Mouse (Mus musculus): ENCODE measurements at regions not wholly inside any gene's neighbourhood (a gene's known extent, or its start where the extent isn't known, plus 50 kb on each side); places are given as distances from the start of the nearest gene placed in this dataset.

GRCm38 (mm10) chr5:136632286-136632685 is 60.7 kb upstream of the Myl10 start:
- TF ChIP-seq CTCF (IDR thresholded peaks at IDR 0.05; ENCODE audit: low read depth) (no peak), EP300 (IDR thresholded peaks at IDR 0.05; ENCODE audit: low read depth) (no peak)
- H3K9ac ChIP-seq (replicated peaks), result no peak overlapping the region
- no peak overlapping the region for H3K4me3 ChIP-seq (ENCODE audit: low read depth, low read length)
- no peaks in the 10 kb centered on the region for H3K9me3 ChIP-seq (ENCODE audit: low read length)
- no peaks in the 10 kb centered on the region for H3K4me1 ChIP-seq (ENCODE audit: insufficient read depth)
- H3K36me3 ChIP-seq (replicated peaks; ENCODE audit: insufficient read depth, low read length), result no peaks in the 10 kb centered on the region
- 49% methylated on average over 5 of the region's 5 CpGs for WGBS (ENCODE audit: insufficient replicate concordance)
- no peaks in the 10 kb centered on the region for H3K27me3 ChIP-seq (ENCODE audit: insufficient read depth, low read length)
- no peak for ATAC-seq
- no peak for DNase-seq
- no peak overlapping the region for H3K4me2 ChIP-seq (ENCODE audit: low read depth, low read length)
- no peak overlapping the region for H3K27ac ChIP-seq (ENCODE audit: low read depth)

- Histone ChIP-seq H3K9me3 (ENCODE audit: low read length) (no peaks in the 10 kb centered on the region), H3K4me2 (ENCODE audit: low read depth, low read length) (no peak overlapping the region), H3K9ac (replicated peaks) (no peak overlapping the region), H3K27ac (ENCODE audit: low read depth) (no peak overlapping the region), H3K36me3 (replicated peaks; ENCODE audit: insufficient read depth, low read length) (no peaks in the 10 kb centered on the region), H3K27me3 (ENCODE audit: insufficient read depth, low read length) (no peaks in the 10 kb centered on the region), H3K4me1 (ENCODE audit: insufficient read depth) (0 out of 2 replicates have a peak, but pooled peaks cover 3% of the 10 kb centered on the region), H3K4me3 (ENCODE audit: low read depth, low read length) (no peak overlapping the region)
- TF ChIP-seq EP300 (IDR thresholded peaks at IDR 0.05; ENCODE audit: low read depth) (no peak), CTCF (IDR thresholded peaks at IDR 0.05; ENCODE audit: low read depth) (no peak)
- no peak for ATAC-seq
- 81% methylated on average over 6 of the region's 6 CpGs for WGBS (ENCODE audit: insufficient replicate concordance)
- DNase-seq, result no peak
These were observed 59.0 kb upstream of the Myl10 start for GRCm38 (mm10) chr5:136633901-136634300.

- H3K27me3 ChIP-seq (ENCODE audit: insufficient read depth, low read length), result no peaks in the 10 kb centered on the region
- no peak overlapping the region for H3K4me3 ChIP-seq (ENCODE audit: low read depth, low read length)
- H3K4me2 ChIP-seq (ENCODE audit: low read depth, low read length), result no peak overlapping the region
- H3K9me3 ChIP-seq (ENCODE audit: low read length), result no peaks in the 10 kb centered on the region
- H3K9ac ChIP-seq (replicated peaks), result no peak overlapping the region
- 87% methylated on average over 2 of the region's 2 CpGs for WGBS (ENCODE audit: insufficient replicate concordance)
- H3K4me1 ChIP-seq (ENCODE audit: insufficient read depth), result 0 out of 2 replicates have a peak, but pooled peaks cover 3% of the 10 kb centered on the region
- TF ChIP-seq CTCF (IDR thresholded peaks at IDR 0.05; ENCODE audit: low read depth) (no peak), EP300 (IDR thresholded peaks at IDR 0.05; ENCODE audit: low read depth) (no peak)
- DNase-seq (no peak), ATAC-seq (no peak)
- no peaks in the 10 kb centered on the region for H3K36me3 ChIP-seq (replicated peaks; ENCODE audit: insufficient read depth, low read length)
- no peak overlapping the region for H3K27ac ChIP-seq (ENCODE audit: low read depth)
These were observed 57.8 kb upstream of the Myl10 start for GRCm38 (mm10) chr5:136635119-136635518.

GRCm38 (mm10) chr5:136636476-136636875 is 56.5 kb upstream of the Myl10 start:
- TF ChIP-seq CTCF (IDR thresholded peaks at IDR 0.05; ENCODE audit: low read depth) (no peak), EP300 (IDR thresholded peaks at IDR 0.05; ENCODE audit: low read depth) (no peak)
- Histone ChIP-seq H3K36me3 (replicated peaks; ENCODE audit: insufficient read depth, low read length) (no peaks in the 10 kb centered on the region), H3K27ac (ENCODE audit: low read depth) (no peak overlapping the region), H3K4me1 (ENCODE audit: insufficient read depth) (0 out of 2 replicates have a peak, but pooled peaks cover 3% of the 10 kb centered on the region), H3K9ac (replicated peaks) (no peak overlapping the region), H3K9me3 (ENCODE audit: low read length) (no peaks in the 10 kb centered on the region), H3K4me2 (ENCODE audit: low read depth, low read length) (no peak overlapping the region), H3K4me3 (ENCODE audit: low read depth, low read length) (no peak overlapping the region), H3K27me3 (ENCODE audit: insufficient read depth, low read length) (no peaks in the 10 kb centered on the region)
- DNase-seq (no peak), ATAC-seq (no peak)
- 50% methylated on average over 1 of the region's 1 CpGs for WGBS (ENCODE audit: insufficient replicate concordance)

GRCm38 (mm10) chr5:136637872-136638271 is 55.1 kb upstream of the Myl10 start:
- TF ChIP-seq CTCF (IDR thresholded peaks at IDR 0.05; ENCODE audit: low read depth) (no peak), EP300 (IDR thresholded peaks at IDR 0.05; ENCODE audit: low read depth) (no peak)
- WGBS (ENCODE audit: insufficient replicate concordance), result 65% methylated on average over 11 of the region's 11 CpGs
- no peak overlapping the region for H3K27ac ChIP-seq (ENCODE audit: low read depth)
- ATAC-seq (no peak), DNase-seq (no peak)
- no peak overlapping the region for H3K4me3 ChIP-seq (ENCODE audit: low read depth, low read length)
- H3K9ac ChIP-seq (replicated peaks), result no peak overlapping the region
- peaks cover 3% of the 10 kb centered on the region; the same call in 1 of the 2 replicates for H3K4me1 ChIP-seq (ENCODE audit: insufficient read depth)
- H3K36me3 ChIP-seq (replicated peaks; ENCODE audit: insufficient read depth, low read length), result no peaks in the 10 kb centered on the region
- H3K27me3 ChIP-seq (ENCODE audit: insufficient read depth, low read length), result no peaks in the 10 kb centered on the region
- no peak overlapping the region for H3K4me2 ChIP-seq (ENCODE audit: low read depth, low read length)
- H3K9me3 ChIP-seq (ENCODE audit: low read length), result no peaks in the 10 kb centered on the region

- DNase-seq (no peak), ATAC-seq (peak; percentile 25; the same call in 1 of the 2 replicates)
- H3K4me3 ChIP-seq (ENCODE audit: low read depth, low read length), result no peak overlapping the region
- WGBS (ENCODE audit: insufficient replicate concordance), result 50% methylated on average over 5 of the region's 5 CpGs
- H3K27ac ChIP-seq (ENCODE audit: low read depth), result 0 out of 2 replicates have a peak overlapping the region, but pooled peaks have one; percentile 19
- no peaks in the 10 kb centered on the region for H3K9me3 ChIP-seq (ENCODE audit: low read length)
- H3K4me1 ChIP-seq (ENCODE audit: insufficient read depth), result peaks cover 3% of the 10 kb centered on the region; the same call in 1 of the 2 replicates
- H3K9ac ChIP-seq (replicated peaks), result no peak overlapping the region
- H3K36me3 ChIP-seq (replicated peaks; ENCODE audit: insufficient read depth, low read length), result no peaks in the 10 kb centered on the region
- no peaks in the 10 kb centered on the region for H3K27me3 ChIP-seq (ENCODE audit: insufficient read depth, low read length)
- H3K4me2 ChIP-seq (ENCODE audit: low read depth, low read length), result no peak overlapping the region
- no peak for TF ChIP-seq CTCF (IDR thresholded peaks at IDR 0.05; ENCODE audit: low read depth)
- TF ChIP-seq EP300 (IDR thresholded peaks at IDR 0.05; ENCODE audit: low read depth), result no peak
These were observed 51.9 kb upstream of the Myl10 start for GRCm38 (mm10) chr5:136640871-136641619.
